Mouse (Mus musculus): Measurements from ENCODE around the gene Hist1h2br.
"Not testable (repeated sequence)": the region's sequence is repeated elsewhere in the genome, so short reads cannot be mapped to it uniquely, and the experiment has no call there.

Hist1h2br gene

DNA sequence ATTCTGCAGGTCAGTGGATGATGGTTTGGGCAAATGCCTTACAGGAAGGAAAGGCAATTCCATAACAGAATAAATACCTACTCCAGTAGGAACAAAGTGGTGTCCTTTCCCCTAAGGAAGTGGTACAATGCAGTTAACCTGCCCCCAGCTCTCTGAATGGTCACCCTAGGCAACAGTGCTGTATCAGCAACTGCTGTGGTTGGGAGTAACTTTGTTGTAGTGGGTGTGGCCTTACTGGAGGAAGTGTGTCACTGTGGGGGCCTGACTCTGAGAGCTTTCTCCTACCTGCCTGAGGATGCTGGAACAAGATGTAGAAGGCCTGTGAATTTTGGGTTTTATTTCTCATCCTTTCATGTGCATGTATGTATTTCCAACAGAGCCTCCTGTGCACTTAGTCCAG is 12.8 kb downstream of the Hist1h2br start:
- DNase-seq (ENCODE audit: low spot score in 2 of 2): not testable (repeated sequence)

DNA sequence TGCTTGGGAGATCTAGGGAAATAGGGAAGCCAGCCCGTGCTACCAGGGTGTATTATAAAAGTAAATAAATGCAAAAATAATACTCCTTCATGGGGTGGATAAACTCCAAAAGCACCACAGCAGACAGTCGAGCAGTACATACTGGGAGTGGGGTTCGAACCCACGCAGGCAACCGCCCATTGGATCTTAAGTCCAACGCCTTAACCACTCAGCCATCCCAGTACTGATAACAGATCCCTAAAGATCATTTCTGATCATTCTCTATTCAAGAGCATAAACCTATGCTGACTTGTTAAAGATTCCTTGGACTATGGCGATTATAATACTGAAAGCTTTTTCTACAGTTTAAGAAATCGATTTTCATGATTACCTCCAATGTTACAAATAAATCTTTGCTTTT is 14.3 kb downstream of the Hist1h2br start:
- DNase-seq (ENCODE audit: low spot score in 2 of 2): peak in 1 of 2 experiments; percentile 15

DNA sequence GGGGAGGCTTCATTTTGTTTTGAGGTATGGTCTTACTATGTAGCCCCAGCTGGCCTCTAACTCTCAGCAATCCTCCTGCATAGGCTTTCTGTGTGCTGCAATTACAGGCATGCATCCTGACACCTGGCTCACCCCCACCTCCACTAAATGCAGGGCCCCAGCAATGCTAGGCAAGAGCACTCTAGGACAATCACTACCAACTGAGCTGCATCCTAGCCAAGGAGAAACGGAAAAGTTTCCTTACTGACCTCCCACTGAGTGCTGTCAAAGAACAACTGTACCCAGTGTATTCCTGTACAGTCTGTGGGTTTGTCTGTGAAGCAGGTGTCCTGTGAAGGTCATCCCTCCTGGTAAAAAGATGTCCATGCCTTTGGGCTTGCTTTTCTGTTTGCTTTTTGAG is 17.2 kb downstream of the Hist1h2br start:
- not testable (repeated sequence) for DNase-seq (ENCODE audit: low spot score in 2 of 2)

DNA sequence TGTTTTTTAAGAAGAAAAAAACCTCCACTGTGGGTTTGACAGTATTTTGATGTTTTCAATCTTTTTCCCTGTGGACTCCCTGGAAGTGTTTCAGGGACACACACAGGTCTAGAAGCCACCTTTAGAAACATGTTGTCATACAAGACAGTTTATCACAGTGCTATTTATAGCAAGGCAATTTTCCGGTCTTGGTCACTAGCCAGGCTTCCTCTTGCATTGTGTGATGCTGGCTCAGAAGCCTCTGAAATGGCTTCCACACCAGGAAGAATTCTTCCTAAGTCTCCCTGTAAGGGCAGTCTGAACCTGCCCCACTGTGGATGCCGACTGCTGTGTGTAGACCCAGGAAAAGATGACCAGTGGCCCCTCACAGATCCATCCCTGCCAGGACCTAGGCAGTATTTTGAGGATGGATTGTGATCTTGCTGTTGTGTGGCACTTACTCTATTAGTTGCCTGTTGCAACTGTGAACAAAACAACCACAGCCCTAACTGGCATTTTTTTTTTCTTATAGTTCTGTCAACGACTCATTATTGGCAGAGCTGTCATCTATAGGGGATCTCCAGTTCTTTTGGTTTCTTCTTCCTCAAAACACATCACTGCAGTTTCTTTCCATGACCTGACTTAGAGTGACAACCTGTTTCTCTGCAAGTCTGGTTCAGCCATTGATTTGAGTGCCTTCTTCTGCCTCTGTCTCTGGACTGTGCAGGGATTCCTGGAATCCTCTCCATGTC is 18.8 kb downstream of the Hist1h2br start:
- no peak for DNase-seq (ENCODE audit: low spot score in 2 of 2)

DNA sequence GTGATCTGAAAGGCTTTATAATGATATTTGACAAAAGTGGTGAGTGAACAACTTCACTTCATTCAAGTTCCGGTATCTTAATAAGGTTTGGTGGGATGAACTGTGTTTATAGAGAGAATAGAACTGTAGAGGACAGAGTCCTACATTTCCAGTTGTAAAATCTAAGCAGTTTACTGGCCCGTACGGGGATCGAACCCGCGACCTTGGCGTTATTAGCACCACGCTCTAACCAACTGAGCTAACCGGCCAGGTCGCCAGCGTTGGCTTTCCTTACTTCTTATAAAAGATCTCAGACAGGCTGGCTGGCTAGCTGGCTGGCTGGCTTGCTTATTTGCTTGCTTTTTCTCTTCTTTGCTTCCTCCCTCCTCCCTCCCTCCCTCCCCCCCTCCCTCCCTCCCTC is 21.6 kb downstream of the Hist1h2br start:
- peak; percentile 93 to 95 for DNase-seq (ENCODE audit: low spot score in 2 of 2)

DNA sequence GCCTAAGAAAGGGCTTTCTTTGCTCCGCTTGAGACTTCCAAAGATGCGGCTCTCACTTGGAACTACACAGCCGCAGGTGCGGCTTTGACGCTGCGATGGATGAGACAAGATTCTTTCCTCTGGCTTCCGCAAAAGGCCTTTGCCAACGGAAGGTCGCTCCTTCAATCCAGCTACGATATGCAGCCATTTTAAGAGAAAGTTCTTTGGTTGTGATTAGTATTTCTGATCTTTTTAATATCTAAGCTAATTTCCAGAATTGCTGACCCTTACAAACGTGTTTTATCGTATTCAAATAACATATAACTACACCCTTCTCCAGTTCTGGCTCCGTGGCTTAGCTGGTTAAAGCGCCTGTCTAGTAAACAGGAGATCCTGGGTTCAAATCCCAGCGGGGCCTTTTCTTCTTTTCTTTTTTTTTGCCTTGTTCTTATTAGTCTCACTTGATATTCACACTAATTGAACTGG is 22.2 kb downstream of the Hist1h2br start:
- peak; percentile 52 to 86 for DNase-seq (ENCODE audit: low spot score in 2 of 2)

DNA sequence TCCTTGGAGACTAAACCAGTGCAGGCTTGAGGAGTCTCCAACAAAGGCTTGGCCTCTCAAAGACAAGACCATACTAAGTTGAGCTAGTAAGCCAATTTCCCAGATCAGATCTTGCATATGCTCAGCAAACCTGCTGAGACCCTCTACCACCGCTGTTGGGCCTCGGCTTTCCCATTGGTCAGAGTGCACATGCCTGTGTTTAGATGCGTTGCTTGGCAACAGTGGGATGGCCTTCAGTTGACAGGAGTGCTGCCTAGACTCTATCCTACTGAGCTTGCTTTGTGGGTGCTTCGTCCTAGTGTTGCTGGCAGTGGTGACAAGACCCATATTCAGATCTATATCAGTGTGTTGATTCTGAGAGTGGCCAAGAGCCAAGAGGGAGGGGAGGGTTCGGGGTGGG is 28.1 kb downstream of the Hist1h2br start:
- DNase-seq (ENCODE audit: low spot score in 2 of 2): no peak

DNA sequence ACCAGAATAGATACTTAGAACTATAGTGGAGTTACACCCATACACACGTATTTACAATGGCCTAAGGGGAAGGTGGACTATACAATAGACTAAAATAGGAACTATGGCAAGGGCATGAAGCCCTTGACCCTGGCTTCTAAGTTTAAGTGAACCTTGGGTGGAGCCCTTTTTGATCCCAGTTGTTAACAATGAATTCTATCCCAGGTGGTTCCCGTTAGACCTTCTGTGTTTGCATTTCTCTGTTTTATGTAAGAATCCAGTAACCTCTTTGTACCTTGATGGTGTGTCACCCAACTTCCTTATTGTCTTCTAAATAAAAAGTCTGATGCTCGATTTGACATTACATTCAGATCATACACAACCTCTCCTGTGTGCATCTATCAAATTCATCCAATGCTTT is 32.0 kb downstream of the Hist1h2br start:
- not testable (repeated sequence) for DNase-seq (ENCODE audit: low spot score in 2 of 2)

DNA sequence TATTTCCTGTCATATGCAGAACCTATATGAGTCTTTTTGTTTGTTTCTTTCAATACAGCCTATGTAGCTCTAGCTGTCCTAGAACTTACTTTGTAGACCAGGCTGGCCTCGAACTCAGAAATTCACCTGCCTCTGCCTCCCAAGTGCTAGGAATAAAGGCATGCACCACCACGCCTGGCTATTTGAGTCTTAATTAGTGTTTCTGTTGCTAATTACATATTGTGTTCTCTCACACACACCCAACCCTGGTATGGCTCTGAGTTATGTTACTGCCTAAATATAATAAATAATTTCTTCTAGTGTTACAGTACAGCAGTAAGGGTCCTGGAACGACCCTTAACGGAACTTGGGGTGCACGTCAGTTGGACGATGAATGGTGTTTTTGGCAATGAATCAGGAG is 47.2 kb downstream of the Hist1h2br start:
- no peak for DNase-seq (ENCODE audit: low spot score in 2 of 2)

DNA sequence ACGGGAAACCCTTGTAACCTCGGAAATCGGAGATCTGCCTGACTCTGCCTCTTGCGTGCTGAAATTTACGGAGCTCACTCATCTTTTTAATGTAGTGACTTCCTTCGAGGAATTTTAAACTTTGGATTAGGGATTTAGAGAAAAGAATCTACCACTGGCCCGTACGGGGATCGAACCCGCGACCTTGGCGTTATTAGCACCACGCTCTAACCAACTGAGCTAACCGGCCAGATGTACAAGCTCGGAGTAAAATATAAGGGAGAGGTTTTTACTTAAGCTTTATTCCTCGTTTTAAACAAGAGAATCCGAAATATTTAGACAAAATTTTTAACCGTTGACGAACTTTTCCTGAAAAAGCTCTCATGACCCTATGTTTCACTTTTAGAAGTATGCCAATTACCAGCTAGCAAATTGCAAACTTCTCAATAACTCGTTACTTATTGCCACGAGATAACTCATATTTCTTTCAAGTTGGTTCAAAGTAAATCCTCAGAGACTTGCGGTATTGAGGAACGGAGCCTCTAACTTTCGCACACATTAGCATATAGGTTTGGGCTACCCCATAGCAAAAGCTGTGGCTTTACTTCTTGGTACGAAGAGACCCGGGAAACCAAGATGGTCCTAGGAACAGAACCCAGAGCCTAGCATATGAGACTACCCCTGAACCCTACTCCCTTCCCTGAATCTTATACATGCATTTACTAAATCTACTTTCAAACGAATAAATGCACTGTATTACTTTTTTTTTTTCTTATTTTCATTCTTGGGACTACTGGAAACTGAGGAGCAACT is 48.5 kb downstream of the Hist1h2br start:
- peak; percentile 71 to 81 for DNase-seq (ENCODE audit: low spot score in 2 of 2)

DNA sequence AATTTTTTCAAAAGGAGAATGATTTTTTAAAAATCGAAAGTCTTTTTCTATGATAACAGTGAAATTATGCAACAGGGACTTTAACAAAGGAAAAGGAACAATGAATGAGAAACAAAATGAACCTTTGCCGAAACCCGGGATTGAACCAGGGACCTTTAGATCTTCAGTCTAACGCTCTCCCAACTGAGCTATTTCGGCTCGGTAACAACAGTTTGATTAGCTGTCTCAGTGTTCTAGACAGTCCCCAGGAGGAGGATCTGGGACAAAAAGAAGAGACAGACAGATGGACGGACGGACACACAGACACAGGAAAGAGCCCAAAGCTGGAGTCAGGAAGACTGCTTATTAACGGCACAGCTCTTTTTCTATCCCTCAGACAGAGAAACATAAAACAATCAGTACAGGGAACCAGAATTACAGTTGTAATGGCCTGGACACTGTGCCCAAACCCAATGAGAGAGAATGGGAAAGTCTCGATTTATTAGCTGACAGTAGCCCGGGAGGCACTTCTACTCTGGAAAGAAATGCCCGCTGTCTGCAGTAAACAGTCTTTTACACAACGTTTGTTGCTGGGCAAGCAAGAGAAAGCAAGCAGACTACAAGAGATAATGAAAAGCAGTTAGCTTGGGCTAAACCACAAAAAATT is 49.3 kb downstream of the Hist1h2br start:
- DNase-seq (ENCODE audit: low spot score in 2 of 2): peak; percentile 75 to 85

DNA sequence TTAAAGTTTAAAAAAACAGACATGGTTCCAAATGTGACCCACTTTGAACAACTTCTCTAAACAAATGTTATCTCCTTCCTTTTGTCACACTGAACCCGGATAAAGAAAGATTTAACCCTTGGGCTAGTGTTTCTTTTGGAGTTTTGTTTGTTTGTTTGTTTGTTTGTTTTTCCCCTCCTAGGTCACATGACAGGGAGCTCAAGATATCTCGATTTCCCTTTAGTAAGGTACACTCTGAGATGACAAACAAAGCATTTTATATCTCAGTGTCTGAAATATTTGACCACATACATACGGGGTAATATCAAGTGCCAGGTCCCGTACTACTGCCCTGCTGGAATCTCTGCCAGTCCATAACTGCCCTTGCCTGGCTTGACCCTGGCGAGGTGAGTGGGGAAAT is 49.9 kb downstream of the Hist1h2br start:
- DNase-seq (ENCODE audit: low spot score in 2 of 2): no peak

DNA sequence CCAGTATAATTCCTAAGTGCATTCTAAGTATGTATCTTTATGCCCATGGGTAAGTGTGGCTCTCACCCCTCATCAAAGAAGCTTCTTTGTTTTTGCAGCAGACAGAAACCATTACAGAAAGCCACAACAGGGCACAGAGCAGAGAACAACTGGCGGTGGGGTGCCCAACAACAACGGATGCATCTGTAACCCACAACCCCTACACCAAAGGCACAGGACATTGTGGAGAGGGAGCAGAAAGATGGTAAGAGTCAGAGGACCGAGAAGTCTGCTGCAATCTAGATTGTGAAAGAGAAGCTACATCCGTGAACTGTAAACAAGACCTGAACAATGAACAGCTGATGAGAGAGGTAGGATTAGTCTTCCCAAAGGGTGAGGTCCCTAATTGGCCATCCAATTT is 51.0 kb downstream of the Hist1h2br start:
- DNase-seq (ENCODE audit: low spot score in 2 of 2): no peak

Measured in right cerebral cortex, adult 2 months (tissue).